Mouse (Mus musculus) heart, adult 11 months (tissue): ENCODE measurements at regions not wholly inside any gene's neighbourhood (a gene's known extent, or its start where the extent isn't known, plus 50 kb on each side); places are given as distances from the start of the nearest gene placed in this dataset.

Experiments used
- DNase-seq: peaks from one replicate; pipeline ENCODE4 v3.0.0; 2022

DNA sequence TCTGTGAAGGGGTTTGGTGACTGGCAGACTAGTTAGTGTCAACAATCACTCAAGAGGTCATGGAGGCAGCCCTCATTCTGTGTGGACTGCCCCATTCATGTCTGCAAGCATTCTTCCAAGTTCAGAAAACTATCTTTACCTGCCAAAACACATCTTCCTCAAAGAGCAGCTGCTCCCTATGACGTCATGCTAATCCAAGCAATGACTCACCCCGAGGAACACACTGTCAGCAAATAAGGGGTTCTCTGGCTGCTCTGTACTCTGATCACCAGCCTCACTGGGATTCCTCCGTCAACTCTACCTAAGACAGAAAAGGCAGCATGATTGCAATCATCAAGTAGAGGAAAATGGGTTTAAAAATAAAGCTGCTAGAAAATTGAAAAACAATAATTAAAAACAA, 165.4 kb upstream of the Nabp1 start:
- no peak for DNase-seq

DNA sequence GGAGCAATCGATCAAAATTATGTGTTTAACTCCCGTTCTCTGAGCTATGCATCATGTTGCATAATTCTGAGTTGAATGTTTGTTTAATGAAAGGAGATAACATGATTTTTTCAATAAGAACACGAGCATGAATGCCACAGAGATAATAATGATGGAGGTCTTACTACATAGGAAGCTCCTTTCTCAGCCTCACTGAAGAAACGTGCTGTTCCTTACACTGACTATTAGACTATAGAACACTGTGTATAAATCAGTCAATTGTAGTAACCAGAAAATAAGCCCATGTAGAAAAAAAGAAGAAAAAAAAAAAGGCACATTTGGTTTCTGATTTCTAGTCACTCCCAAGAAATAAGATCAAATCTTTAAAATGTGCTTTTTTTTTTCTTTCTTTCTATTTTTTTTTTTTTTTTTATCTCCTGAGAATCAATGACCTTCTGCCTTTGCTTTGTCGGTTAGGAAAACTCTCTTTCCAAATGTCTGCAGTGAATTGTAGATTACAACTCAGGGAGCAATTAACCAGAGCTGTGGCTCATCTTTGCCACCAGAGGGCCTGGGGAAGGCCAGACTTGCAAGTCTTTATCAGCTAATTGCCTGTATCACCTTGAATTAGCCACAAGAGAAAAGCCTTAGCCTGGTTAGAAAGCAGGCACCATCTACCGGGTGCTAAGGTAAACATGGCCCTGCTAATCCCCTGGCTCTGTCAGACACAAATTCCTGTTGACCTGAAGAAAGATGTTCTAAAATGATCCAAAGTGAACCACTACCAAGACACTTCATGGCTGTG, 160.5 kb upstream of the Nabp1 start:
- DNase-seq = peak; percentile 69

DNA sequence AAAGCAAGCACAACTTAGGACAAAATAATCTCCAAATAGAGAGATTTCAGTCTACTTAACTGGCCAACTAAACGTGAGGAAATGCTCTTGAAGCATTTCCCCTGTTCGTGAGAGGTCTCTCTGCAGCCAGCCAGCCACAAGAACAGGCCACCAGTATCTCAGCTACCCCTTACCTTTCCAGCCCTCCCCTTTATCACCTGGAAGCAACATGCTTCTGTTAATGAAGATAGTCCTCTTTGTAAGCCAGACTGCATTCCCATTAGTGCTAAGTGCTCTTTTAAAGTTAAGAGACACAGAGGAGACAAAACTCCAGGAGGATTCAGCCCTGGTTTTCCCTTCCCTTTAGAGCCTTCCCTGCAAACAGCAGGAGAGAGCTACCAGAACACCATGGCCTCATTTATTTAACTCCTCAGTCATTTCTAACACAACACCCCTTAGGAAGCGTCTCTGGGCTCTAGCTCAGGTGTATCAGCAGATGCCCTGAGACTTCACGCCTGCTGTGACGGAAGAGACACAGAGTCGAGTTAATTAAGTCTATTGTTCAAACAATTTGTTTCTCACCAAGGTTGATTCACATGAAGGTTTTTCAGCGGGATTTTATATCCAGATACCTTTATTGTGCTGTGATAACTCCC, 157.8 kb upstream of the Nabp1 start:
- peak; percentile 44 for DNase-seq

DNA sequence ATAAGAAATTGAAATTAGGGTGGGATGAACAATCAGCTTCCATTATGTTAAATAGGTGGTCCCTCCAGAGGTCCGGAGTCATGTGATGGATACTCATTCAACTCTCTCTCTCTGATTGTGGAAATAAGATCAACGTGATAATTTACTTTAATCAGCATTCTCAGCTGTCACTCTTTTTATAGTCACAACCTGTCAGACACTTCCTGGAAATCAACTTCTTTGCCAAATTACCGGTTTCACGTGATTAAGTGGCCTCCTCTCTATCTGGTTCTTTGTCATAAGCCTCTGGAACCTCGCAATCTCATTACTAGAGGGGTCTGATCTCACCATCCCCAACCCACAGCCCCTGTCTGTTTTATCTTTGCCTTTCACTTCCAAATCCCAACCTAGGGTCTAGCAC, 155.6 kb upstream of the Nabp1 start:
- peak; percentile 2 for DNase-seq

DNA sequence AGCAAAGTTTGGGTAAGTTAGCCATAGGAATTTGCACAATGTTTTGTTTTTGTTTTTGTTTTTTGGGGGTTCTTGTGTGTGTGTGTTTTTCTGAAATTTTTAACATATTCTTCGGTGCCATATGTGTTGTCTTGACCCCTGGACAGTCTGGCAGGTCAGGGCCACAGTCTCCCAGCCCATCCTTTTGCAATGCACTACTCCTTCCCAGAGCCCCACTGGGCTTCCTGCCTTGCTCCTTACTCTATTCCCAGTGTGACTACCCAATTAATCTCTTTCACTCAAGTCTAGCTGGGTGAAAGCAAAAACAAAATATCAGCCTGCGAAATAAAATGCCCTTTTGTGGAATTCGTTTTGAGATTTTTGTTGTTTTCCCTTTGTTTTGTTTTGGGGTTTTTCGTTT, 154.6 kb upstream of the Nabp1 start:
- peak; percentile 56 for DNase-seq

DNA sequence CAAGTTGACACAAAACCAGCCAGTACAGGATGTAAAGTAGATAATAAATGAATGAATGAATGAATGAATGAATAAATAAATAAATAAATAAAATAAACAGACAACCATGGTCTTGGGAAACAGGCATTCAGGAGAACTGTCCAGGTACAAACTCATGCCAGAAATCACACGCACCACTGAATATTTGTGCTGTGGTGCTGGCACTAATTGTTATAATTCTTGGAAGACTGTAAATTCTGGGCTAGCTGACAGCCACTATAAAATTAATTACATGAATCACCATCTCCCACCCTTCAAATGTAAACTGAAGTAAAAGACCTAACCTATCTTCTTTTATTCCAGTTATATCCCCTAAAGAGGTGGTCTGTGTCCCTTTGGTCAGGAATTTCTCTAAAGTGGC, 151.6 kb upstream of the Nabp1 start:
- DNase-seq = no peak

DNA sequence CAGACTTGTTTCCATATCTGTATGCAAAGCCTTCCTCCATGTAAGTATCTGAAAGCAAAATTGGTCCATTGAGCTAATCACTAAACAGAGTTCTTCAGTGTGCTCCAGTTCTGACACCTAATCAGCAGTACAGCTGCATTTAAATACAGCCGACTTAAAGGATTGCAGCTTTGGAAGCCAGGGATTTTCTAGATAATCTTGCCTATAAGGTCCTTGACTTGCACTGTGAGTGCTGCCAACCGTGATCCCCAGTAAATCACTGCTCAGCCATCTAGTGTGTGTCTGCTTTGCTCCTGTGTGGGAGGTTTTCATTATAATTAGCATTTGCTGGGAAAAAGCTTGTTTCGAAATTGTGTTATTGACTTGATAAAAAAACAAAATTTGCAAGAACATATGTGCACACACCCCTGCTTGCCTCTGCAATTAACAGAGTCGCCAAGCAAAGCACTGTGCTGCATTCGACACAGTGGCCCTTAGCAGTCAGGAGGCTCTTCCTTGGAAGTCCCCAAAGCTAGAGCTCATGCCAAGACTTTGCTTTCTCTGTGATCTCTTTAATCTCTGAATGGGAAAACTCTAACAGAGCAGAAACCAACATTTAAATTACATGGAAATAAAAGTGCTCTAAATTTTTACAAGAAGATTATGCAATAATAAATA, 150.0 kb upstream of the Nabp1 start:
- DNase-seq = peak; percentile 43

DNA sequence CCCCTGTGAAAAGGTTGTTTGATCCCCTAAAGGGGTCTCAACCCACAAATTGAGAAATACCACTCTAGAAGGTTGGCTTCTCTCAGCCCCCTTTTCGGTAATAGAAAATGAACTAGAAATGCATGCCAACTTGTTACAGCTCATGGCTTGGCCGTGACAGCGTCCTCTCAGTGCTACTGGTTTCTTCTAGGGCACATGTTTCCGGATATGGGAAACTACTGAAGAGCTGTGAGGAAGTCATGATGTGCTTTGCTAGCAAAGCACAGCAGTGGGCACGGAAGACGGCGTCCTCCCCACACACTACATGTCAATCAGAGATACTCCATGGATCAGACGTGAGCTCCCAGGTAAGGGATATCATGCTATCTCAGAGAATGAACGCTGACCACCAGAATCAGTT, 148.1 kb upstream of the Nabp1 start:
- DNase-seq = no peak

DNA sequence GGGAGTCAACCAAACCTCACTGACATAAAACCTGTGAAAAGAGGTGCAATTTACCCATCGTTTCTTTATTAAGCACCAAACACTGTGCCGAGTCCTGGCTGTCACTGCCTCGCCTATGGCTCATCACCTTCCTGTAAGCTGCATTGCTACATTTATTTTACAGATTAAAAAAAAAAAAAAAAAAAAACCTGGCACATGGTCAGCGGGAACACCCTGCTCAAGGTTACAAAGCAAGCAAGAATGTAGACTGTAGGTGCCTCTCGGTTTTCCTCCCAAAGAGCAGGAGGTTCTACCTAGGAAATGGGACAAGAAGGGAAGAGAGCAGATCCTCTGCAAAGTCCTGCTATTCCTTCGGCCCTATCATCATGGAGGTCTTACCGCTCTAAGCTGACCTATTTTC, 146.9 kb upstream of the Nabp1 start:
- DNase-seq = no peak

DNA sequence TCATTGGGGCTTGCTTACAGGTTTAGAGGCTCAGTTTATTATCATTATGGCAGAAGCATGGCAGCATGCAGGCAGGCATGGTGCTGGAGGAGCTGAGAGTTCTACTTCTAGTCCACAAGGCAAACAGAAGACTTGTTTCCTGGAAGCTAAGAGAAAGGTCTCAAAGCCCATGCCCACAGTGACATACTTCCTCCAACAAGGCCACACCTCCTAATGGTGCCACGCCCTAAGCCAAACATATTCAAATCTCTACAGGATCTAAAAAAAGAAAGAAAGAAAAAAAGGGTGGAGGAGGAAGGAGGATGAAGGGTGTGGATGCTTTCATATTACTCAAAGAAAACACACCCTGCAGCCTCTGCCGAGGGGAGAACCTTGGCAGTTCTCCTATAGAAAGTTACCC, 146.3 kb upstream of the Nabp1 start:
- no peak for DNase-seq

DNA sequence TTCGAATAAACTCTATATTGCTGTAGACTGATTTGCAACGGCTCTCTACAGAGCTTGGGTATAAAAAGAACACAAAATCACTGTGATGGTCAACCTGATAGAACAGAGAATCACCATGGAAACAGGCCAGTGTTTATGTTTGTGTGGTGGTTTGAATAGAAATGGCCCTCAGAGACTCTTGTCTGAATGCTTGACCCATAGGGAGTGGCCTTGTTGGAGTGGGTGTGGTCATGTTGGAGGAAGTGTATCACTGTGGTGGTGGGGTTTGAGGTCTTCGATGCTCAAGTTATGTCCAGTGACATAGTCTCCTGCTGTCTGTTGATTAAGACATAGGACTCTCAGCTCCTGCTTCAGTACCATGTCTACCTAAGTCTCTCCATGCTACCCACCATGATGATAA, 144.8 kb upstream of the Nabp1 start:
- no peak for DNase-seq

DNA sequence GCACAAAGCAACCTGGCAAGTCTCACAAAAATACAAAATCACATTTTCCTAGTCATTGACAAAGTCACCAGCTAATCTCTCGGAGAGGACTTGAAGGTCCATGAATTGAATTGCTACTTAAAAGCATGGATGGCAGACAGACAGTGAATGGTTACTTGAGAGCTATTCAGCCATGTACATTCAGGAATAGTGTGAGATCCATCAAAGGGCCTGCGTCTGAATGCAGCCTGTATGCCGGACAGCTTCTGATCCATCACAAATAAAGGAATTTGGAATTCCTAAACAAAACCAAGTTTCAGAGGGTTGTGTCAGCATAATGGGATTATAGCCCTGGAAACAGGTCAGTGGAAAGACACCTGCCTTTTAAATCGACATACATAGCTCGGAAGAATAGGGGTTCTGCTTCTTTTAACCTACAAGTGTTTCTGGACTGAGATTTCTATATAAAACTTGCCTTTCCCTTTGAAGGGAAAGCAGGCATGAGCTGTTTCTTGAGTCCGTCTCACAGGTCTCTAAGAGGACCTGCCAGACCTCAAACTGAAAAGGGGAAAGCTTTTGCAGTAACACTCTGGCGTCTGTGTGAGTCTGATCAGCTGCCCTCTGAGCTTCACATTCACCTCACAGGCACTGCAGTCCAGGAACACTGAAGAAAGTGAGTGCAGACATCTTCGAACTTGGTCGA, 144.1 kb upstream of the Nabp1 start:
- DNase-seq = no peak

DNA sequence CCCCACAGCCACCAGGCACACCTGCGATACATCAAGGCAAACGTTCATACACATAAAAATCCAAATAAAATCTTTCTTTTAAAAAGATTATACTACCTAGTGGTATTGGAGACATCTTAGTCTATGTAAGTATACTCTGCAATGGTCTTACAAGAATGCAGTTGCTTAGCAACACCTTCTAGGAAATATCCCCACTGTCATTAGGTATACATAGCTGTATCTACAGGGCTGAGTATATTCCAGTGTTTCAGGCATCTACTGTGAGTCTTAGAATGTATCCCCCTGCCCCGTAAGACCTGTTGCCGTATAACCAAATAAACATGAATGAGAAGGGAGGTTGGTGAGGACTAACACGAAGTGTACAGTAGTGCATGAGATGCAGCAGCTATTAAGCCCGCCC, 142.8 kb upstream of the Nabp1 start:
- no peak for DNase-seq

DNA sequence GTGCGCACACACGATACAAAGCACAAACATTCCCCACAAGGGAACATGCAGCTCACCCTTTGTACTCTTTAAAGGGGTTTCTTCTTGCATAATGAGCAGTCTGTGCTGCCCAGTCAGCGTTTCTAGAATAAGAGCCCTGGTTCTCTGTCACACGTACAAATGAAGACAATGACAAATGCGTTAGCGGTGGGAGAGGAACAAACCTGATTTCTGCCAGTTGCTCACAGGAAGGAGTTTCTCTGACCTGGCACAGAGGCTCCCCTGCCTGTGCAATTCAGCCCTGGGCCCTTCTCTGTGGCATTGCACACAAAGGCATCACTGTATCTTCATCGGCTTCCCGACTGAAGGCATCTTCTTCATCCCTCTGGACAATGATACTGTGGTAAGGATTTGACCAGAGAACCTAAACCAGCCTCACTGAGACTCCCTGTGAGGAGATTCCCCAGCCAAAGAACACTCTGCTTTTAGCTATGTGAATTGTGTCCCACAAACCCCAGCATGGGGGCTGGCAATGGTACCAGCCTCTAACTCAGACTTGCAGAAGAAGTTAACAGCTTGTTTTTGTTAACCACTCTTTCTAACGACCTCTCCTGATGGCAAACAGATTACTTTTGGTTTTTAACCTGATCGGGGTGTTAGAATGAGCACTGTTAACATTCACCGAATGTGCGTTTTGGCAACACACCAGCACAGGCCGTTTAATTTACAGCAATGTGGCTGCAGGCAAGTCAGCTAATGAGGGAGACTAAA, 139.5 kb upstream of the Nabp1 start:
- DNase-seq = no peak

DNA sequence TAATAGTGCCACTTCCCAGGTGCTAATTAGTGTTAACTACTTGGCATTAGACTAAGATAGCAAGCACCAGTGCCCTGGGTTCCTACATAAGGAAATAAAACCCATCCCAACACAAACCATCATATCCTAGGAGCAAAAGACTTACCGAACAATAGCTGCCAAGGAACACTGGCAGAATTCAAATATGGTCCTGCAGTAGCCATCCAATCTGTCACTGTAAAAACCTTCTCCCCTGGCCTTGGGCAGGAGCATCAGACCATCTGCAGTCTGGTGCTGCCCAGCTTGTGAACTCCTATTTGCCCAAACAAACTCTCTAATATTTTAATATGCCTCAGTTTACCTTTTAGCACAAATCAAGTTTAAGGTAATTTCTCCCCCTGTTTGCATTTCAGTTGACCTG, 137.9 kb upstream of the Nabp1 start:
- no peak for DNase-seq

DNA sequence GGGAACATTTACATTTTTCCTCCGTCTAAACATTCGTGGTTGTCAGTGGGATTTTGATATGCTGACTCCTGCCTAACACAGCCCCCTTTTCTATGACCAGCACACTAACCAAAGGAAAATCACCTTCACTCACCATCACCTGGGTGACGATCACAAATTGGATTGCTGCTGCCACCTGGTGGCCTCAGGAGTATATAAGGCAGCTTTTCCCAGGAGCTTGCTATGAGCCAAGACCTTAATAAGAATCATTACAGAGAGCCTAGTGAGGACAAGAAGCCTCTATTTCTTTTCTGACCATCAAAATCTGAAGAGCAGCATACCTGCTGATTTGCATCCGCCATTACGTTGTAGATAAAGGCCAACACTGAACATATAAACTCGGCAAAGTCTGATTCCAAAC, 137.3 kb upstream of the Nabp1 start:
- DNase-seq = no peak

DNA sequence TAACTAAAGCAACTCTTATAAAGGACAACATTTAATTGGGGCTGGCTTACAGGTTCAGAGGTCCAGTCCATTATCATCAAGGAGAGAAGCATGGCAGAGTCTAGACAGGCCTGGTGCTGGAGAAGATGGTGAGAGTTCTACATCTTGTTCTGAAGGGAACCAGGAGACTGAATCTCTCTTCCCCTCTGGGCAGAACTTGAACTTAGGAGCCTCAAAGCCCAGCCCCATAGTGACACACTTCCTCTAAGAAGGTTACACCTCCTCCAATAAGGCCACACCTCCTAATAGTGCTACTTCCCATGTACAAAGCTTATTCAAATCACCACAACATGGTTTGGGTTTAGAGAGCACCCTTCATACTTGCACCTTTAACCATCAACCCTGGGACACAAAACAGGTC, 136.5 kb upstream of the Nabp1 start:
- no peak for DNase-seq

DNA sequence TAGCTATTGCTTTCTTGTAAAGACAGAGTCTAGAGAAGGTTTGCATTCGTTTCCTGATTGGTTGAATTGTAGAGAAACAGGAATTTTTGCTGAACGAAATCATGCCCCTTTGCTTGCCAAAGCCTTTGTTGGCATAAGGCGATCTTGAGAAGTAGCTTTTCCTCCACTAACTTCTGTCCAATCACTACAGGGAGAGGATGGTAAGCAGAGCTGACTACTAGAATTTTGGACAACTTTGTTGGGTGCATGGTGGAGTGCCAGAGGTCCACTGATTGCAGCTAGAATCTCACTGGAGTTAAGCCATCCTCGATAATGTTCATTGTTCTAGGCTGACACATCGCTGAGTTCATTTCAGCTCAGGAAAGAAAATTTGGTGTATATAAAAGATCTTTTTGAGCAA, 131.1 kb upstream of the Nabp1 start:
- DNase-seq = no peak

DNA sequence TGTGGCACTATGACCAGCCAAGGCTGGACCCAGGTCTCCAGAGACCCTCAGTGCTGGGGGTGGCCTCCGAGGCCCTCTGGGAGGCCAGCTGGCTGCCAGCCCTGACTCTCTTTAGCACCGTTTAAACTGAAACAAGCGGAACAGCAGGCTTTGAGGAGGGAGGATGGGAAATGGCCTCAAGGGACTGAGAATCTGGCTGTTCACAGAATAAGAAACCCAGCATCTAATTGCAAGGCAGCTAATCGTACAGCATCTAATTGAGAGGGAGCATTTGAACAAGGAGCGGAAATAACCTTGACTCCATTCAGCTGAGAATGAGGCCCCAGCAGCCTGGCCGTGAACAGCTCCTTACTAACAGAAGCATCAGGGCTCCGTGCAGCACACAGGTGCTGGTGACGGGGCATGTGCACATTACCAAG, 129.2 kb upstream of the Nabp1 start:
- peak; percentile 88 for DNase-seq

DNA sequence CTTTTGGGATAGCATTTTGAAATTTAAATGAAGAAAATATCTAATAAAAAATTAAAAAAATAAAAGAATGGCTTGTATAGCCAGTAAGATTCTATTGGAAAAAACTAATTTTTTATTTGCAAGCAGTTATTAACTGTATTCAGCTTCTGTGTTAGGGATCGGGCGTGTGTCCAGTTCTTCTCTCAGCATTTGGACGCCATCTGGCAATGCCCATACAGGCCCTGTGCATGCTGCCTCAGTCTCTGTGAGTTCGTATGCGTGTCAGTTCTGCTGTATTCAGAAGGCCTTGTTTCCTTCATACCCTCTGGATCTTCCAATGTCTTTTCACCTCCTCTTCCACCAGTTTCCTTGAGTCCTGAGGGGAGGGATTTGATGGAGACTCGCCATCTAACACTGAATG, 123.8 kb upstream of the Nabp1 start:
- peak; percentile 52 for DNase-seq

DNA sequence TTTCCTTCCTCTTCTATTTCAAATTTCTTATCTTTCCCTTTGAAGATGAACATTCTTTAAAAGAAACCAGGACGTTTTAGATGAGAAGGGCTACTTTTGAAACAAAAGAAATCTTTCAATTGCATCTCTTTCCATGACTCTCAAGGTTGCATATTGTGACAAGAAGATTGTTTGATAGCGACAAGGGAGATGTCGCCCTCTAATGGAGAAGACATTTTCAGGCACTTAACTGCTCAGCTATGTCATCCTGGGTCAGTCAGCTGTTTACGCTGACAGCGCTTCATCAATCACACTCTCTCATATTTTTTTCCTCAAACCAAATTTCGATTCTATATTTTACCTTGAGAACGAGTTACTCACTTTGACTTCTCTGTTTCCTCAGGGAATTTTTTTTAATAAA, 122.2 kb upstream of the Nabp1 start:
- peak; percentile 24 for DNase-seq

DNA sequence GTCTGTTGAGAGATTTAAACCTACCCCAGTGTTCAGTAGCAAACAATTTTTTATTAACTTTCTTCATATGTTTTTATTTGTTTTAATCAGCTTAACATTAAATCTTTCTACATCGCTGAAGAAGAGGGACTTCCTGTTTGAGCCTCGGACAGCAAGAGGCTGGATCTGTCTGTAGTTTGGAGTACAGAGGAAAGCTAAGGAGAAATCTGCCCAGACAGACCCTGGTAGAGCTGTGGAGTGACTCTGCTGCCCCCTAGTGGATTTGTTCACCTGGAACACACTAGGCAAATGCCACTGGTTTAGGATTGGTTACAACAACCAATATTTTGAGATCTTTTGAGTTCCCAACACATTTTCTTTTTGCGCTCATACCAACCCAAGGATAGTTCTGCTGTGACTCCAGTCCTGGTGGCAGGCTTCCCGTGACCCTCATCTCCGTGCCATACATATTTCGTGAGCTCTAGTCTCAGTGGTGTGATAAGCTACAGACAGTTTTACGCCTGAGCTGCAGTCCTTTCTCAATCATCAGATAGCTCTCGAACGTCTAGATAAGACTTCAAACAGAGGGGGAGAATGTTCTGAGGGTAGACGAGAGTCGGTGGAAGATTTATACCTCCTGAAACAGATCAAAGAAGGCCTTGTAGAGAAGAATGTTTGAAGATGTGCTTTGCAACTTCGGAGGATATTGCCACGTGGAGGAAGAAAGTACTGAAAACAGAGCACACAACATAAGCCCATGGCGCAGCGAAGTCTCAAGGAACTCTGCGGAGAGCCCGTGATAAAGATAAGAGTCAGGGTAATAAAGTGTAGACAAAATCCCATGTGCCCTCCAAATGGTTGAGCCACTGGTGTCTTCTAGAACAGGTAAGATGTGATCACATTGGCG, 119.0 kb upstream of the Nabp1 start:
- peak; percentile 92 for DNase-seq
